Mouse (Mus musculus) G1E (cell line): ENCODE measurements at regions not wholly inside any gene's neighbourhood (a gene's known extent, or its start where the extent isn't known, plus 50 kb on each side); places are given as distances from the start of the nearest gene placed in this dataset.

Experiments used
- CTCF ChIP-seq: IDR thresholded peaks from 2 replicates; pipeline ENCODE4 v1.5.1; 2012; ENCODE audit warnings: low read depth, low read length, inconsistent platforms, mixed read lengths
- GATA1 ChIP-seq: IDR thresholded peaks from 2 replicates; pipeline ENCODE4 v1.6.1; 2012; ENCODE audit warnings: borderline replicate concordance, low read length, inconsistent platforms, mixed read lengths

DNA sequence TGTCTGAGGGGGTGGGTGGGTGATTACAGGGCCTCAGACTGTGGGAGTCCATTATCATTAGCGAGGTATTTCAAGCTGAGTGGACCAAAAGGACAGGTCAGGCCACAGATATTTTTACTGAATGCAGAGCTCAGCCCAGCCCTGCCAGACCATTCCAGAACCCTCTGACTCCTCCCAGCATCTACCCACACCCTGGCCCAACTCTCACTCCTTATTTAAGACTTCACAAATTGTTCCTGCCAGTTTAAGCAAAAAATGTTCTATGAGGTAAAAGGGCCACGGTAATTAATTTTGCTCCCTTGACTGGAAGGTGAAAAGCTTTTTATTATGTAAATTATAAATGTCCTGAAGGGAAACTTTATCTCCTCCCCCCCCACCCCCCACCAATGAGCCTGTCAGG lies 159.3 kb upstream of the 1700066M21Rik start:
- TF ChIP-seq CTCF = no peak
- no peak for TF ChIP-seq GATA1
